Mouse (Mus musculus): ENCODE measurements at regions not wholly inside any gene's neighbourhood (a gene's known extent, or its start where the extent isn't known, plus 50 kb on each side); places are given as distances from the start of the nearest gene placed in this dataset.

GRCm38 (mm10) chr6:145300266-145300858 lies 50.3 kb upstream of the Kras start:
- H3K4me1 ChIP-seq (replicated peaks; ENCODE audit: control insufficient read depth, insufficient read depth, low read length): peaks cover 2% of the 10 kb centered on the region; the same call in 1 of the 2 replicates
- ATAC-seq (ENCODE audit: low FRiP score) (no peak), DNase-seq (ENCODE audit: low spot score) (no peak)
- no peak overlapping the region for H3K27ac ChIP-seq (ENCODE audit: low read depth, low read length)
- H3K9ac ChIP-seq (ENCODE audit: low read depth, low read length): no peak overlapping the region
- H3K4me2 ChIP-seq (replicated peaks; ENCODE audit: low read depth, low read length): no peak overlapping the region
- H3K4me3 ChIP-seq (ENCODE audit: low read depth, low read length): no peak overlapping the region
- no peaks in the 10 kb centered on the region for H3K9me3 ChIP-seq (ENCODE audit: control insufficient read depth, low read length)
- 66% methylated on average over 6 of the region's 6 CpGs for WGBS
- H3K27me3 ChIP-seq (ENCODE audit: control insufficient read depth, insufficient read depth, low read length): no peaks in the 10 kb centered on the region
- no peaks in the 10 kb centered on the region for H3K36me3 ChIP-seq (ENCODE audit: control insufficient read depth, insufficient read depth, low read length)
